9 mouse cellular contexts compared by ENCODE assay signal in genomic region chr11:58949480-58950431, GRCm38 (mm10). TPM values are rescaled to one million over a fixed set of nuclear protein-coding genes. Genes with fewer than 3 reads are reported as not detected.
DNase-seq lines count a peak whose midpoint lies in the region; ATAC-seq and TF ChIP-seq lines count a peak whose summit lies in the region.
"Had no signal": no experiment of that assay in that cellular context is flagged by ENCODE, and none has a peak within 500 bp of the region (broad histone marks: within the 10 kb centered on the region; RNA-seq: fewer than 3 reads in every experiment).

No protein-coding gene starts in this region.

- WGBS in heart, embryonic 11.5 days (ENCODE audit: insufficient replicate concordance) = 13% methylated on average over 20 of the region's 20 CpGs
- 6% methylated on average over 20 of the region's 20 CpGs for WGBS in embryonic facial prominence, embryonic 11.5 days
- WGBS in midbrain, postnatal 0 days = 3% methylated on average over 20 of the region's 20 CpGs

- peak overlapping the region; percentile 66 for H3K9ac ChIP-seq in heart, embryonic 11.5 days (ENCODE audit: low read depth, low read length)
- H3K9ac ChIP-seq in embryonic facial prominence, embryonic 11.5 days (replicated peaks; ENCODE audit: low read length) = peak overlapping the region; percentile 75
- H3K9ac ChIP-seq in midbrain, postnatal 0 days (replicated peaks; ENCODE audit: low read length, poor library complexity, severe bottlenecking) = peak overlapping the region; percentile 86

- no peaks in the 10 kb centered on the region for H3K36me3 ChIP-seq in heart, embryonic 11.5 days (ENCODE audit: control insufficient read depth, insufficient read depth, low read length)
- H3K36me3 ChIP-seq in embryonic facial prominence, embryonic 11.5 days (replicated peaks; ENCODE audit: control insufficient read depth, insufficient read depth, low read depth, low read length) = no peaks in the 10 kb centered on the region
- no peaks in the 10 kb centered on the region for H3K36me3 ChIP-seq in midbrain, postnatal 0 days (ENCODE audit: insufficient read depth, low read length)

- H3K4me2 ChIP-seq in heart, embryonic 11.5 days = peak overlapping the region; percentile 72
- H3K4me2 ChIP-seq in embryonic facial prominence, embryonic 11.5 days (ENCODE audit: low read depth, low read length) = peak overlapping the region; percentile 66
- H3K4me2 ChIP-seq in midbrain, postnatal 0 days (ENCODE audit: low read depth, low read length, poor library complexity, severe bottlenecking) = peak overlapping the region; percentile 50

- ATAC-seq in heart, embryonic 11.5 days (replicated peaks; ENCODE audit: insufficient number of reproducible peaks, low FRiP score, low TSS enrichment) = no peak
- 0 out of 2 replicates have a peak, but pooled peaks have one; percentile 24 for ATAC-seq in embryonic facial prominence, embryonic 11.5 days (replicated peaks; ENCODE audit: insufficient number of reproducible peaks, low FRiP score, low TSS enrichment, low read depth)
- ATAC-seq in midbrain, postnatal 0 days (ENCODE audit: low FRiP score) = peak; percentile 70

- DNase-seq in heart, postnatal 25 days (ENCODE audit: low spot score) = no peak
- peak; percentile 69 for DNase-seq in ES-CJ7 (ENCODE audit: low read depth, low spot score)
- peak; percentile 77 for DNase-seq in embryonic facial prominence, embryonic 11.5 days (ENCODE audit: low spot score)
- DNase-seq in layer of hippocampus, postnatal 10 days (ENCODE audit: low spot score in 2 of 2) = peak; percentile 46 to 64
- DNase-seq in midbrain, postnatal 0 days (ENCODE audit: low spot score) = peak; percentile 95
- DNase-seq in ovary, adult 18-20 months (ENCODE audit: low spot score) = no peak
- DNase-seq in gastrocnemius, postnatal 36 days = no peak

- H3K9me3 ChIP-seq in heart, embryonic 11.5 days (replicated peaks; ENCODE audit: control insufficient read depth, low read length) = no peaks in the 10 kb centered on the region
- no peaks in the 10 kb centered on the region for H3K9me3 ChIP-seq in embryonic facial prominence, embryonic 11.5 days (replicated peaks; ENCODE audit: control insufficient read depth, low read length)
- no peaks in the 10 kb centered on the region for H3K9me3 ChIP-seq in midbrain, postnatal 0 days (ENCODE audit: low read length)

- intact Hi-C loops in heart, postnatal 25 days (cut with DNase I) = no loop called here
- intact Hi-C loops in gastrocnemius, postnatal 36 days (cut with DNase I) = no loop called here

- H3K4me3 ChIP-seq in heart, embryonic 11.5 days (ENCODE audit: low read depth, low read length) = peak overlapping the region; percentile 42
- H3K4me3 ChIP-seq in embryonic facial prominence, embryonic 11.5 days (ENCODE audit: low read depth, low read length) = peak overlapping the region; percentile 41
- peak overlapping the region; percentile 54 for H3K4me3 ChIP-seq in midbrain, postnatal 0 days (ENCODE audit: low read depth, low read length)

- peaks cover 17% of the 10 kb centered on the region; the same call in 1 of the 2 replicates for H3K4me1 ChIP-seq in heart, embryonic 11.5 days (ENCODE audit: control insufficient read depth, insufficient read depth, low read length)
- H3K4me1 ChIP-seq in embryonic facial prominence, embryonic 11.5 days (ENCODE audit: control insufficient read depth, insufficient read depth, low read length) = no peaks in the 10 kb centered on the region
- peaks cover 4% of the 10 kb centered on the region; the same call in 1 of the 2 replicates for H3K4me1 ChIP-seq in midbrain, postnatal 0 days (ENCODE audit: insufficient read depth, low read length)

- TF ChIP-seq CTCF in midbrain, postnatal 0 days (IDR thresholded peaks at IDR 0.05) = no peak

- peaks cover 37% of the 10 kb centered on the region for H3K27me3 ChIP-seq in heart, embryonic 11.5 days (ENCODE audit: control insufficient read depth, insufficient read depth, low read length)
- H3K27me3 ChIP-seq in embryonic facial prominence, embryonic 11.5 days (ENCODE audit: control insufficient read depth, insufficient read depth, low read length) = peaks cover 5% of the 10 kb centered on the region; the same call in 1 of the 2 replicates
- no peaks in the 10 kb centered on the region for H3K27me3 ChIP-seq in midbrain, postnatal 0 days (ENCODE audit: insufficient read depth, low read length)

- peak overlapping the region; percentile 68; the same call in 1 of the 2 replicates for H3K27ac ChIP-seq in heart, embryonic 11.5 days (ENCODE audit: low read depth, low read length)
- H3K27ac ChIP-seq in embryonic facial prominence, embryonic 11.5 days (replicated peaks; ENCODE audit: low read depth, low read length) = peak overlapping the region; percentile 91
- peak overlapping the region; percentile 97 for H3K27ac ChIP-seq in midbrain, postnatal 0 days (ENCODE audit: low read depth, low read length)

RNA-seq across cellular contexts. Expression of gene Hist3h2ba, which starts 1.0 kb away (rescaled TPM):
- polyA plus RNA-seq in heart, embryonic 11.5 days (2014; fragmentation: Nextera tagmentation; extraction: Ambion mirVana) = 6.4 and 8.4 TPM in 2 replicates
- total RNA-seq in heart, postnatal 25 days (2021) = 1 to 10 TPM; 1.8 to 2.3 TPM
- polyA plus RNA-seq in embryonic facial prominence, embryonic 11.5 days (2014; fragmentation: Nextera tagmentation; extraction: Ambion mirVana) = 45.1 and 52.2 TPM in 2 replicates
- 100 to 1,000 TPM; 146 to 155 TPM for total RNA-seq in layer of hippocampus, postnatal 10 days (2021)
- 552 and 1,117 TPM in 2 replicates for total RNA-seq in midbrain, postnatal 0 days (2014; rRNA removed)
- 114 and 126 TPM in 2 replicates for polyA plus RNA-seq in midbrain, postnatal 0 days (2015; fragmentation: Nextera tagmentation; extraction: Ambion mirVana)
- 1 to 10 TPM; 1.1 to 1.5 TPM for total RNA-seq in gastrocnemius, postnatal 36 days (2021)
- total RNA-seq: CH12.LX had no signal

RNA-seq across cellular contexts. Expression of gene Hist3h2a, which starts 4.7 kb away (rescaled TPM):
- 22.5 and 23.3 TPM in 2 replicates for polyA plus RNA-seq in heart, embryonic 11.5 days (2014; fragmentation: Nextera tagmentation; extraction: Ambion mirVana)
- 10 to 100 TPM; 17.1 to 21.3 TPM for total RNA-seq in heart, postnatal 25 days (2021)
- polyA plus RNA-seq in embryonic facial prominence, embryonic 11.5 days (2014; fragmentation: Nextera tagmentation; extraction: Ambion mirVana) = 33.0 and 35.0 TPM in 2 replicates
- 10 to 100 TPM; 59.3 to 61.6 TPM for total RNA-seq in layer of hippocampus, postnatal 10 days (2021)
- total RNA-seq in midbrain, postnatal 0 days (2014; rRNA removed) = 163 and 242 TPM in 2 replicates
- polyA plus RNA-seq in midbrain, postnatal 0 days (2015; fragmentation: Nextera tagmentation; extraction: Ambion mirVana) = 42.0 and 46.2 TPM in 2 replicates
- 10 to 100 TPM in 1 of 2 experiments, 1 to 10 TPM in 1; 9.5 to 10.5 TPM for total RNA-seq in gastrocnemius, postnatal 36 days (2021)

RNA-seq across cellular contexts. Expression of gene Trim17, which starts 4.7 kb away (rescaled TPM):
- polyA plus RNA-seq in heart, embryonic 11.5 days (2014; fragmentation: Nextera tagmentation; extraction: Ambion mirVana) = 1.0 and 1.1 TPM in 2 replicates
- under 1 TPM; 0.10 to 0.17 TPM for total RNA-seq in heart, postnatal 25 days (2021)
- 0.14 and 0.39 TPM in 2 replicates for polyA plus RNA-seq in embryonic facial prominence, embryonic 11.5 days (2014; fragmentation: Nextera tagmentation; extraction: Ambion mirVana)
- 1 to 10 TPM; 2.9 to 3.7 TPM for total RNA-seq in layer of hippocampus, postnatal 10 days (2021)
- total RNA-seq in midbrain, postnatal 0 days (2014; rRNA removed) = 2.2 and 6.2 TPM in 2 replicates
- polyA plus RNA-seq in midbrain, postnatal 0 days (2015; fragmentation: Nextera tagmentation; extraction: Ambion mirVana) = 0.67 and 0.72 TPM in 2 replicates
- under 1 TPM; 0.13 to 0.17 TPM for total RNA-seq in gastrocnemius, postnatal 36 days (2021)

RNA-seq across cellular contexts. Expression of gene Rnf187, which starts 11.0 kb away (rescaled TPM):
- polyA plus RNA-seq in heart, embryonic 11.5 days (2014; fragmentation: Nextera tagmentation; extraction: Ambion mirVana) = 172 and 192 TPM in 2 replicates
- 100 to 1,000 TPM; 163 to 167 TPM for total RNA-seq in heart, postnatal 25 days (2021)
- polyA plus RNA-seq in embryonic facial prominence, embryonic 11.5 days (2014; fragmentation: Nextera tagmentation; extraction: Ambion mirVana) = 315 and 331 TPM in 2 replicates
- 100 to 1,000 TPM; 453 to 458 TPM for total RNA-seq in layer of hippocampus, postnatal 10 days (2021)
- total RNA-seq in midbrain, postnatal 0 days (2014; rRNA removed) = 925 and 964 TPM in 2 replicates
- 700 and 703 TPM in 2 replicates for polyA plus RNA-seq in midbrain, postnatal 0 days (2015; fragmentation: Nextera tagmentation; extraction: Ambion mirVana)
- total RNA-seq in gastrocnemius, postnatal 36 days (2021) = 10 to 100 TPM; 86.9 to 96.5 TPM

RNA-seq across cellular contexts. Expression of gene Trim11, which starts 28.1 kb away (rescaled TPM):
- polyA plus RNA-seq in heart, embryonic 11.5 days (2014; fragmentation: Nextera tagmentation; extraction: Ambion mirVana) = 26.1 and 27.5 TPM in 2 replicates
- total RNA-seq in heart, postnatal 25 days (2021) = 10 to 100 TPM; 14.8 to 15.5 TPM
- polyA plus RNA-seq in embryonic facial prominence, embryonic 11.5 days (2014; fragmentation: Nextera tagmentation; extraction: Ambion mirVana) = 15.0 and 18.4 TPM in 2 replicates
- 10 to 100 TPM; 24.7 to 28.6 TPM for total RNA-seq in layer of hippocampus, postnatal 10 days (2021)
- 23.7 and 27.8 TPM in 2 replicates for total RNA-seq in midbrain, postnatal 0 days (2014; rRNA removed)
- polyA plus RNA-seq in midbrain, postnatal 0 days (2015; fragmentation: Nextera tagmentation; extraction: Ambion mirVana) = 15.2 and 16.5 TPM in 2 replicates
- 1 to 10 TPM; 5.6 to 7.4 TPM for total RNA-seq in gastrocnemius, postnatal 36 days (2021)

Comparison
In these comparisons a context has a peak if more than half of its experiments do, and no peak if none do; other contexts are left out.
1. DNase-seq: peak in ES-CJ7 (single experiment), embryonic facial prominence, embryonic 11.5 days (single experiment), layer of hippocampus, postnatal 10 days (2 of 2) and midbrain, postnatal 0 days (single experiment); none in heart, postnatal 25 days (single experiment), ovary, adult 18-20 months (single experiment) and gastrocnemius, postnatal 36 days (0 of 2).
2. RNA of gene Hist3h2ba, which starts 1.0 kb away (total RNA-seq): 552 to 1,117 TPM in midbrain, postnatal 0 days and 146 to 155 TPM in layer of hippocampus, postnatal 10 days; 1.8 to 2.3 TPM in heart, postnatal 25 days and 1.1 to 1.5 TPM in gastrocnemius, postnatal 36 days; every median in the first group is over 10 times any median in the second.
3. Peak in every context shown above with its lines, with median percentiles within 50 percentile points of each other: H3K27ac ChIP-seq, H3K4me2 ChIP-seq, H3K4me3 ChIP-seq and H3K9ac ChIP-seq.